ENCODE assay signal across 8 mouse cellular contexts in genomic region chr11:7063681-7064267, GRCm38 (mm10). TPM values are rescaled to one million over a fixed set of nuclear protein-coding genes. Genes with fewer than 3 reads are reported as not detected.
A peak's percentile ranks its signal among the peaks of the same experiment; 100 is the strongest.
DNase-seq lines count a peak whose midpoint lies in the region; ATAC-seq and TF ChIP-seq lines count a peak whose summit lies in the region.

No protein-coding gene starts in this region.

- H3K4me3 ChIP-seq in lung, postnatal 0 days (ENCODE audit: low read depth, low read length): peak overlapping the region; percentile 41
- H3K4me3 ChIP-seq in lung, adult 2 months (replicated peaks; ENCODE audit: extremely low read depth, low read depth, low read length): no peak overlapping the region
- H3K4me3 ChIP-seq in heart, embryonic 15.5 days: peak overlapping the region; percentile 64
- H3K4me3 ChIP-seq in midbrain, embryonic 13.5 days (replicated peaks): peak overlapping the region; percentile 67

- peaks cover 49% of the 10 kb centered on the region for H3K27me3 ChIP-seq in lung, postnatal 0 days (replicated peaks; ENCODE audit: insufficient read depth, low read length)
- H3K27me3 ChIP-seq in heart, embryonic 15.5 days: peaks cover 94% of the 10 kb centered on the region
- peaks cover 53% of the 10 kb centered on the region for H3K27me3 ChIP-seq in midbrain, embryonic 13.5 days

- DNase-seq in lung, postnatal 0 days (ENCODE audit: low spot score): no peak
- no peak for DNase-seq in lung, adult 2 months
- DNase-seq in cerebellum, postnatal 10 days: peak; percentile 70 to 73
- peak; percentile 12 to 57 for DNase-seq in kidney, postnatal 25 days
- DNase-seq in frontal cortex, postnatal 14 days (ENCODE audit: low spot score in 2 of 2): no peak

- no peak overlapping the region for H3K9ac ChIP-seq in lung, postnatal 0 days (replicated peaks; ENCODE audit: low read depth)
- H3K9ac ChIP-seq in heart, embryonic 15.5 days: peak overlapping the region; percentile 59
- H3K9ac ChIP-seq in midbrain, embryonic 13.5 days (replicated peaks): peak overlapping the region; percentile 69

- peaks cover 4% of the 10 kb centered on the region; the same call in 1 of the 2 replicates for H3K4me1 ChIP-seq in lung, postnatal 0 days (ENCODE audit: insufficient read depth, low read depth, low read length)
- H3K4me1 ChIP-seq in lung, adult 2 months (ENCODE audit: control insufficient read depth, insufficient read depth, low read length): no peaks in the 10 kb centered on the region
- peaks cover 24% of the 10 kb centered on the region for H3K4me1 ChIP-seq in heart, embryonic 15.5 days (replicated peaks)
- peaks cover 36% of the 10 kb centered on the region for H3K4me1 ChIP-seq in midbrain, embryonic 13.5 days (replicated peaks)

- ATAC-seq in lung, postnatal 0 days: peak; percentile 25
- peak; percentile 44 for ATAC-seq in heart, embryonic 15.5 days (replicated peaks; ENCODE audit: insufficient number of reproducible peaks, insufficient read depth, low FRiP score, low read depth)
- peak; percentile 72 for ATAC-seq in midbrain, embryonic 13.5 days
- ATAC-seq in erythroblast, adult 5-6 weeks (replicated peaks; ENCODE audit: low FRiP score, poor library complexity, severe bottlenecking): no peak

- H3K27ac ChIP-seq in lung, postnatal 0 days (ENCODE audit: low read length): no peak overlapping the region
- H3K27ac ChIP-seq in heart, embryonic 15.5 days: no peak overlapping the region
- H3K27ac ChIP-seq in midbrain, embryonic 13.5 days: peak overlapping the region; percentile 55; the same call in 1 of the 2 replicates

- no peak for TF ChIP-seq CTCF in lung, postnatal 0 days (IDR thresholded peaks at IDR 0.05)
- no peak for TF ChIP-seq CTCF in lung, adult 2 months (IDR thresholded peaks at IDR 0.05; ENCODE audit: insufficient read depth, low read length)

- no peaks in the 10 kb centered on the region for H3K36me3 ChIP-seq in lung, postnatal 0 days (ENCODE audit: insufficient read depth, low read length)
- H3K36me3 ChIP-seq in heart, embryonic 15.5 days: no peaks in the 10 kb centered on the region
- no peaks in the 10 kb centered on the region for H3K36me3 ChIP-seq in midbrain, embryonic 13.5 days

- WGBS in lung, postnatal 0 days: 1% methylated on average over 46 of the region's 53 CpGs
- 1% methylated on average over 53 of the region's 53 CpGs for WGBS in lung, adult 2 months
- WGBS in heart, embryonic 15.5 days: 1% methylated on average over 37 of the region's 53 CpGs
- WGBS in midbrain, embryonic 13.5 days: under 1% methylated on average over 53 of the region's 53 CpGs

- no peaks in the 10 kb centered on the region for H3K9me3 ChIP-seq in lung, postnatal 0 days (ENCODE audit: low read length)
- no peaks in the 10 kb centered on the region for H3K9me3 ChIP-seq in heart, embryonic 15.5 days (replicated peaks)
- H3K9me3 ChIP-seq in midbrain, embryonic 13.5 days: no peaks in the 10 kb centered on the region

- TF ChIP-seq EP300 in lung, postnatal 0 days (IDR thresholded peaks at IDR 0.05): no peak

- H3K4me2 ChIP-seq in lung, postnatal 0 days (replicated peaks; ENCODE audit: low read depth, low read length): peak overlapping the region; percentile 75
- peak overlapping the region; percentile 97 for H3K4me2 ChIP-seq in heart, embryonic 15.5 days
- H3K4me2 ChIP-seq in midbrain, embryonic 13.5 days (replicated peaks): peak overlapping the region; percentile 90

- TF ChIP-seq POLR2A in lung, adult 2 months (IDR thresholded peaks at IDR 0.05; ENCODE audit: borderline replicate concordance, extremely low read depth, low read depth, low read length): no peak

RNA-seq across cellular contexts. Expression of gene Adcy1, which starts 0.5 kb away (rescaled TPM):
- 0.24 and 0.31 TPM in 2 replicates for polyA plus RNA-seq in lung, postnatal 0 days (2015; fragmentation: Nextera tagmentation; extraction: Ambion mirVana)
- polyA plus RNA-seq in lung, adult 2 months (2012; rRNA removed): 0.75 and 1.3 TPM in 2 replicates
- polyA plus RNA-seq in heart, embryonic 15.5 days (2015; fragmentation: Nextera tagmentation; extraction: Ambion mirVana): 0.50 and 0.85 TPM in 2 replicates
- polyA plus RNA-seq in midbrain, embryonic 13.5 days (2015; fragmentation: Nextera tagmentation; extraction: Ambion mirVana): 2.8 and 3.0 TPM in 2 replicates
- total RNA-seq in erythroblast, adult 5-6 weeks (2015; ENCODE audit: low replicate concordance): not detected in 2 replicates
- total RNA-seq in erythroblast, adult 5-6 weeks (2017; ENCODE audit: low replicate concordance): not detected in 2 replicates

Comparison
In these comparisons a context has a peak if more than half of its experiments do, and no peak if none do; other contexts are left out.
1. DNase-seq: peak in cerebellum, postnatal 10 days (2 of 2) and kidney, postnatal 25 days (2 of 2); none in lung, postnatal 0 days (single experiment), lung, adult 2 months (single experiment) and frontal cortex, postnatal 14 days (0 of 2).
2. Peak in every context shown above with its lines, with median percentiles within 50 percentile points of each other: H3K4me2 ChIP-seq.